Mouse (Mus musculus): ENCODE results near the gene Brip1.

Brip1 gene

GRCm38 (mm10) chr11:86016242-86016641 is 184.8 kb downstream of the Brip1 start:
- DNase-seq: no peak

- no peak for DNase-seq
Observed at GRCm38 (mm10) chr11:86013087-86013486, 187.9 kb downstream of the Brip1 start.

- no peak for DNase-seq
Observed at GRCm38 (mm10) chr11:86010458-86010857, 190.5 kb downstream of the Brip1 start.

- no peak for DNase-seq
Observed at GRCm38 (mm10) chr11:86008211-86008905, 192.6 kb downstream of the Brip1 start.
